Mouse (Mus musculus) cerebellum, adult (tissue): ENCODE results near the gene Dbndd1.
"Not testable (repeated sequence)": the region's sequence is repeated elsewhere in the genome, so short reads cannot be mapped to it uniquely, and the experiment has no call there.

Source experiments
- ATAC-seq: cut with Nextera tagmentation; 2 replicates; pipeline ENCODE4 v1.9.2; 2017; ENCODE audit warnings: mild to moderate bottlenecking, moderate library complexity, mixed read lengths; ENCODE audit not compliant: insufficient number of reproducible peaks, low FRiP score, low TSS enrichment

Gene Dbndd1

DNA sequence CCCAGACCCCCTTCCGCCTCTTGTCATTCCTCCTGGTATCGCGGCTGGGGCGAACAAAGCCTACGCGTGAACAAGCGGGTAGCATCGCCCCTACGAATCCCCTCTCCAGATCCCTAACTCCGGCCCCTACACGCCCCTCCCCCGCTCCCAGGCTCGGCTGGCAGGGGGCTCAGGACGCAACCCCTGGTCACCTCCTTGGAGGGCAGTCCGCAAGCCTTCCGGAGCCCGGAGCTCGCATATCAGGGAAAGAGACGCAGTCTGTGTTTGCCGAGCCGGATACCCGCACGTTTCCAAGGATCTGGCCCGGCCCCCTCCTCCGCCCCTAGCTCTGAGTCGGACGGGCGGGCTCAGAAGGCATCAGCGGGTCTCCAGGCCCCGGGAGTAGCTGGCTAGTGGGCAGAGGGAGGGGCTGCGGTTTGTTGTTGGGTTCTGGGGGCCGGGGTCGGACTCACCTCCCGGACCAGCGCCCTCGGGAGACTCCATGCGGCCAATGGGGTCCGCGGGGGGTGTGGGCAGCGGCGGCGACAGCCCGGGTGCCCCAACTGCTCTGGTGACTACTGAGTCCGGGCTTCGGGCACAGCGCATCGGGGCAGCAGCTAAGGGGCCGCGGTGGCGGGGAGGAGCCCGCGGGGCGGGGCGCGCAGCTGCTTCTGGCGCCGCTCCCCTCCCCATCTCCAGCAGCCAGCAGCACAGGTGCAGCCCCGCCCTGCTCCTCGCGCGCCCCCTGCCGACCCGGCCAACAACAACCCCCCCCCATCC lies at the start of gene Dbndd1:
Gene Dbndd1 (minus strand): TSS at position 683 of the 759 bp plus-strand sequence.
- ATAC-seq = no peak

DNA sequence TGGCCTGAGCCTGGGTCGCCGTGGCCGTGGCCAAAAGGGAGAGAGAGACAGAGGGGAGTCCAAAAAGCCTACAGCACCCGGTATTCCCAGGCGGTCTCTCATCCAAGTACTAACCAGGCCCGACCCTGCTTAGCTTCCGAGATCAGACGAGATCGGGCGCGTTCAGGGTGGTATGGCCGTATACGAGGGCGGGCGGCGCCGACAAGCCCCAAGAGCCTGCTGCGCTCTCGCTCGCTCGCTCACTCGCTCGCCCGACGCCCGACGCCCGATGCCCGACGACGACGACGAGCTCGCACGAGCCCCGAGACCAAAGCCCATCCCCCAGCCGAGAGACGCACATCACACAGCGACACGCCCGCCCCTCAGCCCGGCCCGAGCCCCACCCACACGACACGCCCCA lies 49.0 kb upstream of the Dbndd1 start:
- ATAC-seq = not testable (repeated sequence)

DNA sequence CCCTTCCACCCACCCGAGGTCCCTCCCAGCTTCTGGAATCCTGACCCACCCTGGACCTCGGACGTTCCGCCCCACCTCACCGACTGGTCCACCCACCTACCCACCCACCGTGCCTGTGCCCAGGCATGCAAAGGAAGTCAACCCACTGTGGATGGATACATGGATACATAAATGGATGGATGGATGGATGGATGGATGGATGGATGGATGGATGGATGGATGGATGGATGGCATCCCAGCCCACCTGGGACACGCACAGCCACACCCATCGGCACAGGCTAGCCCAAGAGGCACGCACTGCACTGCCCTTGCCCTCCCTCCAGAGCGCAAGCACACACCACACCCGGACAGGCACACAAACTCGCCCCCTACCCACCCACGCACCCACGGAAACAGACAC lies 22.4 kb upstream of the Dbndd1 start:
- not testable (repeated sequence) for ATAC-seq

DNA sequence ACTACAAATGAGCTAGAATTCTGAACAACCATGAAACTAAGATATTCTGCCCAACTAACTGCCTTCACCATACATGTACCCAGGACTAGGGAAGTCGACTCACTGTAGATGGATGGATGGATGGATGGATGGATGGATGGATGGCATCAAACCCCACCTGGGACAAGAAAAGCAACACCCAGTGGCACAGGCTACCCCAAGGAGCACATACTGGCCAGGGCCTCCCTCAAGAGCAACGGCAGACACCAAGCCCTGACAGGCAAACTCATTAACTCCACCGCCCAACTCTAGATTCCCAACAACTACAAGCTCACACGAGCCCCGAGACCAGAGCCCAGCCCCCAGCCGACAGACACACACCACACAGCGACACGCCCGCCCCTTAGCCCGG lies 21.7 kb upstream of the Dbndd1 start:
- no peak for ATAC-seq

DNA sequence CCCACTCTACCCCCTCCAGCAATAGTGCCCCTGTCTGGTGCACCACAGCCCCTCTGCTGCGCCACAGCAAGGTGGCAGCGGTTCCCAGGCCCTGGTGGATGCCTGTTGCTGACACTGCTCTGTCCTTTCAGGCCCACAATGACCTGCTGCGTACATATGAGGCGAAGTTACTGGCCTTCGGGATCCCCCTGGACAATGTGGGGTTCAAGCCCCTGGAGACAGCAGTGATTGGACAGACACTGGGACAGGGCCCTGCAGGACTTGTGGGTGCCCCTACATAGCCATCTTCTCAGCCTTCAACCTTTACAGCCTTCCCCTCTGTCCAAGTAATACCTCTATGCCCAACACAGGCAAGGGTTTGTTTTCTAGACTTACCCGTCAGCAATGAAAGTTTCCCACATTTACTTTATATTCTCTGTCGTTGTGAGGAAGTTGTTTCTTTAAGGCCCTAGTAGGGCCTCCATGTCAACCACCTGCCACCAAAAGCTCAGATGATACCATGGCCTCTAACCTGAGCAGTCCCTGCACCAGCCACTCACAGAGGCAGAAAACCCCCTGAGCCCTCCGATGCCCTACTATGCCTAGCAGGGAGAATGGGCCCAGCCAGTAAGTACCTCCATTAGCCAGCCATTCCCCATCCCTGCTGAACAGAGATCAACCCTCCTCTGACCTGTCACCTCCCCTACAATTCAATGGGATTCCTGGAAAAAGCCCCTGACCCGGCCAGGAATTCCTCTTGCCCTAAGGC lies 21.2 kb upstream of the Dbndd1 start:
- ATAC-seq = no peak

DNA sequence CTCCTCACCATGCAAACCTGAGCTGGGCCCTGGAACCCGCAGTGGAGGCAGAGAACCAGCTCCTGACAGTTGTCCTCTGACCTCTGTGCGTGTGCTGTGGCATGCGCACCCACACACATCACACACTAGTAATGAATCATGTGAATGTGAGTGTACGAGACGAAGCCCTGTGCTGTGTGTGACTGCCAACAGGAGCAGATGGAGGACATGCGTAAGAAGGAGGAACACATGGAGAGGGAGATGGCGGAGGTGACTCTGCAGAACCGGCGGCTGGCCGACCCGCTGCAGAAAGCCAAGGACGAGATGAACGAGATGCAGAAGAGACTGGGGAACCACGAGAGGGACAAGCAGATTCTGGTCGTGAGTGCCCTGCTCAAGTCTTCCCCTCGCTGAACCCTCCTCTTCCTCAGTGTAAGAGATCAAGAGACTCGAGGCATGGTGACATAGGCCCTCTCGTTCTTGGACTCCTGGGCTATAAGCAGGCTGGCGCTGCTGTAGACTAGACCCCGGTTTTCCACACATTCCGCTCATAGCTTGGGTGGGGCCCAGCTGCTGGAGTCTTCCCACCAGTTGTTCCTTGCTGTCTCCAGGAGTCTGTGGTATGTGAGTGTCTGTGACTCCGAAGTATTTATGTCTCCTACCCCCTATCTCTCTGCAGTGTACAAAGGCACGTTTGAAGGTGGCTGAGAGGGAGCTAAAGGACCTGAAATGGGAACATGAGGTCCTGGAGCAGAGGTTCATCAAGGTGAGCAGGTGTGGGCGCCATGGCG lies 12.6 kb upstream of the Dbndd1 start:
- ATAC-seq = no peak

DNA sequence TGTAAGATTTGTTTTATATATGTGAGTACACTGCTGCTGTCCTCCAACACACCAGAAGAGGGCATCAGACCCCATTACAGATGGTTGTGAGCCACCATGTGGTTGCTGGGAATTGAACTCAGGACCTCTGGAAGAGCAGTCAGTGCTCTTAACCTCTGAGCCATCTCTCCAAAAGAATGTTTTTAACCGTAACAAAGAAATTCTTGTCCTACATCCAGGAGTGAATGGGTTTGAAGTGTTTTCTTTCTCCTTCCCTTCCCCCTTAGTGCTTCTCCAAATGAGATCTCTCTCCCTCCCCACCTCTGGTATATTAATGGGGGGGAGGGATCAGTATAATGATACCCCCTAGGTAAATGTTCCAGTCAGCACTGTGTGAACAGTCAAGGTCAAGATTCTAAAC lies 4.8 kb upstream of the Dbndd1 start:
- ATAC-seq = not testable (repeated sequence)

DNA sequence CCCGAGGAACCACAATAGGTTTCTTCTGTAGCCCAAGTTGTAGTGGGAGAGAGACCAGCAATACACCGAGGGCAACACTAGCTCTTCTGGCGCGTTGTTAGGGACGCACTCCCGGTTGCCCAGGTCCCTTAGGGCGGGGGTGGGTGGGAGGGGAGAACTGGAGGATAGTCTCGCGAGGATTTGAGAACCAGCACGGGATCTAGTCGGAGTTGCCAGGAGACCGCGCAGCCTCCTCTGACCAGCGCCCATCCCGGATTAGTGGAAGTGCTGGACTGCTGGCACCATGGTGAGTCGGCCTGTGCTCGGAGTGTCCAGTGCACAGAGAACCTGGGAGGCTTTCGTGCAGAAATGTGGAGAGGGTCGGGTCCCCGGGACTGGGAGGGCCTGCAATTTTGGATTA lies 3.4 kb upstream of the Dbndd1 start, which contains the start of gene Gas8:
Gene Gas8 (plus strand): TSS at position 168 of the 400 bp plus-strand sequence.
- ATAC-seq = peak; percentile 83

DNA sequence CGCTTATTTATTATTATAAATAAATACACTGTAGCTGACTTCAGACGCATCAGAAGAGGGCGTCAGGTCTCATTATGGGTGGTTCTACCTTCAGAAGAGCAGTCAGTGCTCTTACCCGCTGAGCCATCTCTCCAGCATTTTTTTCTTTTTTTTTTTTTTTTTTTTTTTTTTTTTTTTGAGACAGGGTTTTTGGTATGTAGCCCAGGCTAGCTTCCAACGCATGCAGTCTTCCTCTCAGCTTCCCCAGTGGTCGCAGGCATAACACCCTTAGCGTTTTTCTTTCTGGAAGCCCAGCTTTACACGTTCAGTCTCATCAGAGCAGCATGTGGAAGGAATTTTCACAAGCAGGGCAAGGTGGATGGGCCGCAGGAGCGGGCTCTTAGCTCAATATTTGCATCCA lies 2.9 kb upstream of the Dbndd1 start:
- ATAC-seq = no peak

DNA sequence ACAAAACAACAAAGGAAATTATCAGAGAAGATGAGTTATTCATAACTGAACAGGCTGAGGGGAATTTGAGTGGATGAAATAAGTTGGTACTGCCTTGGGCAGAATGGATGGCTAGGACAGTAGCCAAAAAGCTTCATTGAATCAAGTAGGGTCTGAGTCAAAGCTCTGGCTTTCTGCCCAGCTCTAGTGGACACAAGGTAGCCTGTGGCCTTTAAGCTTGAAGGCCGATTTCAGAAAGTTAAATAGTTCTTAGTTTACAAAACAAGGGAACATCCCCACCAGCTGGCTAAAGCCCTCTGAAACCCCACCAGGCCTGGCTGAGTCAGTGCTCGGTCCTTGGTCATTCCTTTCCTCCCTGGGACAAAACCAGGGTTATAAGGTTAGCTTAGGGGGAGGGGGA lies 1.3 kb upstream of the Dbndd1 start:
- ATAC-seq = no peak

DNA sequence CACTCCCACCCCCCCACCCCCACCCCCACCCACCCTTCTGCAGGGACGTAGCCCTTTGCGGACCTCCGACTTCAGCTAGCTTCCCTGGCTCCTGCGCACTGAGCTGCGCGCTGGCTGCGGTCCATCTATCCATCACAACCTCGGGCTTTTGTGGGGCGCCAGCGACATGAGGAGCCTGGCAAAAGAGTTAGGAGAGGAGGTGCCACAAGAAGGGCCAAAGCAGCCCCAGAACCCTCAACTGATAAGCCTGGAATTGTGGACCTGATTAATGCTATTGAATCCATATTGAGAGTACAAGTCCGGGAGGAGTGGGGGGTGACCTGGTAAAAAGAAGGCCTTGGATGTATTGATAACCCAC lies 256 bp upstream of the Dbndd1 start:
- no peak for ATAC-seq

DNA sequence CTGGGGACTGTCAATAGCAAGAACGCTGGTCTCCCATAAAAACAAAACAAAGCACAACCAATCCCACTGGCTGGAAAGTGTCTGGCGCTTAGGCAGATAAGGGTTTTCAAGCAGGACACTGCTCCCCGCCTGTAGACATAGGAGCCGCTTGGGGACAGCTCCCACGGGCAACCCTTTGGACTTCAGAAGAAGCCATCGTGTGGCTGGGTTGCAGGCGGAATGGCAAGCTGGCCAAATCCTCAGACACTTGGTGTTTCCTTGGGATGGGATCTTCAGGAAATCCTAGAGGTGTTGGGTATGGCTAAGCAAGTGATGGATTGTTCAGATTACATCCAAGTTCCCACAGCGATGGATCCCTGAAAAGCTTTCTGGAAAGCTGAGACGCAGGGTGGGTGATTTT lies 1.1 kb downstream of the Dbndd1 start:
- no peak for ATAC-seq

DNA sequence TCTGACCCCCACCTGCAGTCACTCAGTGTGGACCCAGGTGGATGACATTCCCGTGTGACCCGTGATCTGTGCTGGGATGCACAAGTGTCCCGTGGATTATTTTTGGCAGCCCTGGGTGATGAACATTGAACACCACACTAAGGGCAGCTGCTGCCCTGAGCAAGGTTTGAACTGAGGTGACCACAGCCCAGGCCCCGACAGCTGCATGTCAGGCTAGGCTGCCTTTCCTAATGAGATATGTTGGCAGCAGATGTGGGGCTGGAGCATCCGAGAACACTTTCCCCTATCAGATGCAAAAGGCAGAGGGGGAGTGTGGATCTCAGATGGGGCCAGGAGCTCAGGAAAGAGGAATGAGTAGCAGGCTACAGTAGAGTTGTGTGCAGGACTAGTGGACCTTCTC lies 4.4 kb downstream of the Dbndd1 start:
- ATAC-seq = no peak

DNA sequence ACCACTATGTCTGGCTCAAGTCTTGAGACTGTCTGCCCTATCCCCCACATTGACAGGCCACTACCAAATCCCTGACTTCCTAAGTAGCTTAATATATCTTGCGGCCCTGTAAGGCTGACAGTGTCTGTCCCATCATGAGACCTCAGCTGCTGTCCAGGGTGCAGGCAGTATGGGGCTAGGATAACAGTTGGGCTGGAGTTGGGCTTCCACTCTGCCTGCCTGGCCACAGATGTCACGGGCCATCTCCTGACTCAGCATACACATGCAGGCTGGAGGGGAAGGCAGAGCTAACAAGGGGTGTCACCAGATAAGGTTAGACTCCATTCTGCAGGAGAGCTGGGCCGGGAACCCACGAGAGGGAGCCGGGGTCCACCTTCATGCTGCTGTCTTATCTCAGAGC lies 8.1 kb downstream of the Dbndd1 start:
- no peak for ATAC-seq

DNA sequence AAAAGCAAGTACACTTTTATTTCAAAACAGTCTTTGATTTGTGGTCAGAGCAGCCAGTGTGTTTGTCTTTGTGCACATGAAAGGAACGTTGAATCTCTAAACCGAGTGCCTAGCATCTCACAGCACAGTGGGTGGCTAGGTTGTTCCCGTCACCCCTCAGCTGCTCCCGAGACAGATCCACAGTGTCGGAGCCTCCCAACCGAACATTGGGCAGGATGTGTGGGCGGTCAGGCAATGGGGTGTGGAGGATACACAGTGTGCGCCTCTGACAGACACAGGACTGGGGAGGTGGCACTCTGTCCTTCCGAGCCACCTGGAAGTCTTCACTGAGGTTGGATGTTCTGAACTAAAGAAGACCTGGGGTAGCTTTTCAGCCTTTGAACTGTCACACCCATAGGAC lies 9.6 kb downstream of the Dbndd1 start:
- ATAC-seq = no peak

DNA sequence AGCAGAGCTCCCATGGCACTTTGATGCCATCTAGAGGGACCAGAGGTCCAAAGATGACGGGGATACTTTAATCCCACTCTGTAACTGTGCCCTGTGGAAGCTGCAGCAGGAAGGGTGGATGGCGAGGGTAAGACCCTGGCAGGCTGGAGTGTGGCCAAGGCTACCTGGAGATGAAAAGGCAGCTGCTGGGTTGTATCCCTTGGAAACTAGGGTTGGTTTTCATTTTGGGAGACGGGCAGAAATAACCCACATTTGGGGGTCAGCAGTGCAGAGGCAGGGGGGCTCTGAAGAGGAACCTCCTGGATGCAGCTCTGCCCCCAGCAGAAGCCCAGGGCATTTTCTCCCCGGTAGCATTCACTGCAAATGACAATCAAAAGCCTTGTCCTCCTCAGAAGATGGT lies 10.0 kb downstream of the Dbndd1 start:
- ATAC-seq = no peak

DNA sequence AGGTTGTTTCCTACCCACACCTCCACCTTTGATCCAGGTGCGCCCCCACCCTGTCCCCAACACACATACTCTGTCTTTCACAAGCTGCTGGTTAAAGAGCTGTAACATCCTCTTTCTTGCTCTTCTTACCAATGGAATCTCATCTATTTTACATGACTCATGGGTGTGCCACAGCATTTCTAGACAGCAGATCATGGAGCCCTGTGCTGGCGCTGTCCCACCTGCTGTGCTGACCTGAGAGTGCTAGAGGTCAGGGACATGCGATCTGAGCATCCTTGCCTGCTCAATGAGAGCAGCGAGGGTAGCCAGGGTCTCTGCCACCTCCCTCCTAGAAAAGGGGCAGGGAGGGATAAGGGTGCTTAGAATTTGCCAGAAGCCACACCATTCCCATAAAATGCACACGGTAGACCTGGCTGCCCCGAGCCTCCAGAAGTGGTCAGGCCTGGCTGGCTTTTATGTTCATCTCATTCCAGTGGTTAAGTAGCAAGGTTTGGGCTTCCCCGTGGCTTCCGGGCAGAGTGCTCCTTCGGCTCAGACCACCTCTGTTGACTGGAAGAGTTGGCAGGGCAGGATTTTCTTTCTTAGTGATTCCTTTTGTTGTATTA lies 10.6 kb downstream of the Dbndd1 start:
- no peak for ATAC-seq

DNA sequence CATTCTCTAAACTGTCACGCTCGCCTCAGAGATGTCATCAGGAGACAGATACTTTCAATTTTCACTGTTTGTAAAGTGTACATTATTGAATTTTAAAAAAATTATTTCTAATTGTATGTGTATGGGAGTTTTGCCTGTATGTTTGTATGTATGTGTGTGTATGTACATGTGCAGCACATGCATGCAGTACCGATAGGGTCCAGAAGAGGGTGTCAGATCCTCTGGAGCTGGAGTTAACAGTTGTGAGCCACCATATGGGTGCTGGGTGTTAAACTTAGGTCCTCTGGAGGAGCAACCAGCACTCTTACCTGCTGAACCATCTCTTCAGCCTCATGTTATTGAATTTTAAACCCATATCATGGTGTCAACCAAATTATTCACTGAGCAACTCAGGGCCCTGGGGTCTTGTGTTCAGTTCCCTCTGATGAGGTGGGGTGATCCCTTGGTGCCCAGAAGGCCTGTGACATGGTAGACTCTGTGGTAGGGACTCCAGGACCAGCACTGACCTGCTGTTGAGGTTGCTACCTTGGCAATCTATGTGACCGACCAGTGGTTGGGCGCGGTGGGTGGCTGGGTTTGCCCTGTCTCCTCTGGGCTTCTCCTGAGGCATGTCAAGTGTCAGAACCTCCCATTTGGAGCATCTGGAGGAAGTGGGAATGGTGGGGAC lies 11.3 kb downstream of the Dbndd1 start:
- ATAC-seq = no peak

DNA sequence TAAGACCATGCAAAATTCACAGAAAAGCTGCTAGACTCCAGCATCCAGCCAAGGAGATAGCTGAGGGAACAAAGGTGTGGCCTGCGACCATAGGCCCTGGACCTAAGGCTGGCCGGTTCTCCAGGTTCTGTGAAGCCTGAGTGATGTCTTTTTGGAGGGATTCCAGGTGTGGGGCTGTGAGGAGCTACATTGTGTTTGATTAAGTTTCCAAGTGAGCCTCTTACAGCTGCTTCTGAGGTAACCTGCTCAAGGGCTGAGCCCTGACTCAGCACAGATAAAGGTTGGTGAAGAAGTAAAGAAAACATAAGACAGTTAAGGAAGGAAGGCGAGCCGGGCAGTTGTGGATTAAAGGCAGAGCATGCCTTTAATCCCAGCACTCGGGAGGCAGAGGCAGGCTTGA lies 13.1 kb downstream of the Dbndd1 start:
- no peak for ATAC-seq

DNA sequence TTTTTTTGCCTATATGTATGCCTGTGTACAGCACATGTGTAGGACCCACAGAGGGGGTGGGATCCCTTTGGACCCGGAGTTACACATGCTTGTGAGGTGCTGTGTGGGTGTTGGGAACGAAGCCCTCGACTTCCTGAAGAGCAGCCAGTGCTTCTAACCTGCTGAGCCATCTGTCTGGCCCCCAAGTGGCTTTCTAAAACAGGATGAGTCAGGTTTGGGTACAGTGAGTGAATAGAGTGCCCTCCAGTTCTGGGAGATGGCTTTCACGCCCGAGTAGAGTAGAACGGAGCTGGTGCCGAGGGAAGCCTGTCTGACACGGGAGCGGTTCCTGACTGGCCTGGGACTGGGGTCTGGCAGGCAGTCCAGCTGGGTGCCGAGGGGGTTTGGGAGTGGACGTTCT lies 15.7 kb downstream of the Dbndd1 start:
- ATAC-seq = no peak
